Mouse (Mus musculus): Measurements from ENCODE around the gene Hps1.
"Not testable (repeated sequence)": the region's sequence is repeated elsewhere in the genome, so short reads cannot be mapped to it uniquely, and the experiment has no call there.

The Hps1 gene

DNA sequence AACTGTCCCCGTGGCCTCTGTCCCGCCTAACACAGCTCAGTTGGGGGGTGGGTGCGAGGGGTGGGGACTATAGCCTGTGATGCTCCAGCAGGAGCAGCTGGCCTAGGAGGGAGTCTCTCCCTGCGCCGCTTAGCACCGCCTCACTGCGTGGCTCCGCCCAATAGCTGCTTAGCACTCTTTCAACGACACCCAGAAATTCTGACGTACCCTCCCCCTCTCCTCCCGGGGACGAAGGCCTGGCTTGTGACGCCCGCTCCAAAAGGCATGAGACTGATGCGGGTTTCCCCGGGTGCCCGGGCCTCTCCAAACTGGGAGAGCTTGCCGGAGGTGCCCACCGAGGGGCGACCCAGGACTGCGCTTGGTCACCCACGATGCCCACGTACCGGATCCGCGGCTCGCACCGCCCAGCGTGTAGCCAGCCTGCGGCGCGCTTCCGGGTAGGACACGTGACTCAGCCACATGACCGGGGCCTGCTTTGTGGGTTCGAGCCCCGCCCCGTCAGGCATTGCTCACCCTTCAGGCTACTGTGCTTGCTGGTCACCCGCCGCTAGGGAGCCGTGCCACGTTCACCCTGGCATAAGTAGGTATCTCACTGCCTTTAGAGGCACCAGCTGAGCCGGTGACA, at the start of gene Hps1:
TSS of gene Hps1 (minus strand) at position 448 of the 625 bp plus-strand sequence.
- peak; percentile 92 for DNase-seq

- DNase-seq, result no peak
Measured at GRCm38 (mm10) chr19:42829196-42829595, 49.4 kb upstream of the Hps1 start.

- no peak for DNase-seq
Measured at GRCm38 (mm10) chr19:42827843-42828242, 48.1 kb upstream of the Hps1 start.

DNA sequence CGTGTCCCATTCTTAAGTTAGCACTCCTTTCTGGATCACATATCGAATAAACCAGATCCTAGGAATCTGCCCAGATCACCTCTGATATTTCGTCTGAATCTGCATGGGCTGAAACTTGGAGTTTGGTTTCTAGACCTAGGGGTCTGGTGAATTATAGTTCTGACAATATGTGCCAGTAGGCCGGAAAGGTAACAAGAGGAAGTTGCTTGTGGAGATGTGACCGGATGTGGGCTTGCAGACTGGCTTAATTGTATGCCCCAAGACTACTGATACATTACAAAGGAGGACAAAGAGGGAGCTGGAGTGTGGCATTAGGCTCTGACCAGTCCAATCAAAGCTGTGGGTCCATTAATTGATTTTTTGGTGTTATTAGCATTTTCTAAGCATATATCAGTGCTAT, 40.3 kb upstream of the Hps1 start:
- no peak for DNase-seq

DNA sequence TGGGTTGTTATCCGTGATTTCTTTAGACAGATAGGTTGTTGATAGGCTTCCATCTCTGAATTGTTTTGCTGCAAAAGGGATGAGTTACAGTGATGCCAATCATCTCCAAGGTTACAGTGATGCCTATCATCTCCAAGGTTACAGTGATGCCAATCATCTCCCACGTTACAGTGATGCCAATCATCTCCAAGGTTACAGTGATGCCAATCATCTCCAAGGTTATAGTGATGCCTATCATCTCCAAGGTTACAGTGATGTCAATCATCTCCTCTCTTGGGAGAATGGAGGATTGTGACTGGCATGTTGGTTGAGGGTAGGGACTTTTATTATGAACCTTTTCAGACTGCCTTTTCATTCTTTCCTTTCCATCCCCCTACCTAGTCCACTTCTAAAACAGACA, 38.0 kb upstream of the Hps1 start:
- DNase-seq, result no peak

- no peak for DNase-seq
Measured at GRCm38 (mm10) chr19:42816261-42816660, 36.5 kb upstream of the Hps1 start.

DNA sequence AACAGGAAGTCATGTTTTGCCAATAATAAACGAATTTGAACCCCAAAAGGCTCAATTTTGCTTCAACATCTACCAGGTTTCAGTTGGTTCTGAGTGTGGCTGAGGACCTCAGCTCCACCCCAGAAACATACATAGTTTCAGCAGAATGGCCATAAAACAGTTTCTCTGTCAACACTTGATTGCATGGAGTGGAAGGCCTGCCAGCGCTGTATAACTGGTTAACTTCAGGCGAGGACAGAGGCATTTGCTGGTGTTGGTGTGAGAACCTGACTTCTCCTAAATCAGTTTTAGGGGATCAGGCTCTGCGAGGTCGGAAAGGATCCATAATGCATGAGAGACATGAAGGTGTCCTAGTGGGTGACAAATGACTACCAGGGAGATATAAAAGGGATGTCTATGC, 30.4 kb upstream of the Hps1 start:
- no peak for DNase-seq

GRCm38 (mm10) chr19:42809491-42809890, 29.7 kb upstream of the Hps1 start:
- no peak for DNase-seq

GRCm38 (mm10) chr19:42797866-42798265, 18.1 kb upstream of the Hps1 start:
- no peak for DNase-seq

DNA sequence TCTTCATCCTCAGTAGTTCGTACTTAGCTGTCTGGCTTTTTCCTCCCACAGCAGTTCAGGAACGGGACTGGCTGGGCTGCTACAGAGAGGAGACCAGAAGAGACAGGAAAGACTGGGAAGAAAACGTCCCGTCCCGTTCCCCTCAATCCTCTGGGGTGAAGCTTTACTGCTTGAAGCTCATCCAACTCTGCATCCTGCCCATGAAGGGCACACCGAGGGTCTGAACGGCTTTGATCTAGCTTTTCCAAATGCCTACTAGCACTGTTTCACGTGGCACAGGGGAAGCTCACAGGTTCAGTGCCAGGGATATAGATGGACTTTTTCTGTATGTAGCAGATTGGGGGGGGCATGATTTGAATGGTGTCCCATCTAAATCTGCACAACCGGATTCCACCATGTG, 16.0 kb upstream of the Hps1 start:
- DNase-seq, result peak; percentile 27

- DNase-seq, result peak; percentile 93
Measured at GRCm38 (mm10) chr19:42794914-42795613, 15.3 kb upstream of the Hps1 start.

- peak; percentile 28 for DNase-seq
Measured at GRCm38 (mm10) chr19:42788311-42788710, 8.5 kb upstream of the Hps1 start.

DNA sequence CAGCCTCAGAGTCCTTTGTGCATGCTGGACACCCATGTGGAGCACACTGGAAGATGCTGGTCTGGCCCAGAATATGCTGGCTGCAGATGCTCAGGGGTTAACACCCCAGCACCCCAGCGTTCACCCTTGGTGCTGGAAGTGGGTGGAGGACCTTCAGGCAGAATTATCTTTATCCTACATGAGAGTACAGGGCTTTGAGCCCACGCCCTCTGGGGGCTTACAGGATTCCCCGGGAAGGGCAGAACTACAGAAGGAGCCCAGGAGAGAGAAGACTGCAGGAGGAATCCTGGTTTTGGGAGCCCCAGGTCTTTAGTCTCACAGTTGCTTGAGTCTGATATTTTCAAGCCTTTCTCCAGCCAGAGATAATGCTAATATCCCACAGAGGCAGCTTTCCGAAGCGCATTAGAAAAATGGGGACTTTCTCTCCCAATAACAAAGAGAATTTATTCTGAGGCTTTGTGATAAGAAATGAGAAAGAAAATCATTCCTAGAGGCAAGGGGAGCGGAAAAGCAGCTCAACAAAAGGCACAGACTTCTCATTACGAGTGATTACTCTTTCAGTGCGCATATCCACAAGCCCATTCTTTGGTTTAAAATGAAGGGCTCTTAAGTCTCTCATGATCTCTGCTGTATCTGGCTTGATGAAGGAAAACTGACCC, 5.9 kb upstream of the Hps1 start:
- no peak for DNase-seq

DNA sequence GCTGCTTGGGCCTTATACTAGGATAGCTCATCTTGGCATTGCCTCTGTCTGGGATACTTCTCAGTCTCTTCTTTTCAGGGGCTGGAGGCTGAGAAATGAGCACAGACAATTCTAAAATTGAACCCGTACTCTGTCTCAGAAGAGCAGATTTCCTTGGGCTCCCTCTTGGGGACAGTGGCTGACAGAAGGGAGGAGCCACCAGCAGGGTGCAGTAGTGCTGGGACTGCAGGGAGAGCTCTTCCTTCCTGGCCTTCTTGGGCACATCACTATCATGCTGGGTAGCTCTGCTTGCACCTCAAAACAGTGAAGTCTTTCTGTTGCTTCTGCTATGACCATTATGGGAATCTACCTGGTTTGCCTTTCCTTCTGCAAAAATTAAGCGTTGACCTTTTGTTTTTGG, 5.4 kb upstream of the Hps1 start:
- DNase-seq, result no peak

DNA sequence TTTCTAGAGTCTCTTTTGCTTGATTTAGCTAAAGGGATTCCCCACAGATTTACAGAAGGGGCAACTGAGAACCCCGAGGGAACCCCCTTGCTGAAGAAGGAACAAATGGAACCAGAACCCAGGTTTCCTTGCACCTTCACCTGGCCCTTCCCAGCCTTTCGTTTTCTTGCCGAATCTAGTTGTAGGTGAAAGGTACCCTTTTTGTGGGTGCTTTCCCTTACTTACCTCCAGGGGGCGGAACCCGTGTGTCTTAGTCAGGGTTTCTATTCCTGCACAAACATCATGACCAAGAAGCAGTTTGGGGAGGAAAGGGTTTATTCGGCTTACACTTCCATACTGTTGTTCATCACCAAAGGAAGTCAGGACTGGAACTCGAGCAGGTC, 369 bp upstream of the Hps1 start:
- not testable (repeated sequence) for DNase-seq

GRCm38 (mm10) chr19:42777801-42778200, 2.0 kb downstream of the Hps1 start:
- DNase-seq, result peak; percentile 61

- peak; percentile 53 for DNase-seq
Measured at GRCm38 (mm10) chr19:42776813-42777212, 3.0 kb downstream of the Hps1 start.

DNA sequence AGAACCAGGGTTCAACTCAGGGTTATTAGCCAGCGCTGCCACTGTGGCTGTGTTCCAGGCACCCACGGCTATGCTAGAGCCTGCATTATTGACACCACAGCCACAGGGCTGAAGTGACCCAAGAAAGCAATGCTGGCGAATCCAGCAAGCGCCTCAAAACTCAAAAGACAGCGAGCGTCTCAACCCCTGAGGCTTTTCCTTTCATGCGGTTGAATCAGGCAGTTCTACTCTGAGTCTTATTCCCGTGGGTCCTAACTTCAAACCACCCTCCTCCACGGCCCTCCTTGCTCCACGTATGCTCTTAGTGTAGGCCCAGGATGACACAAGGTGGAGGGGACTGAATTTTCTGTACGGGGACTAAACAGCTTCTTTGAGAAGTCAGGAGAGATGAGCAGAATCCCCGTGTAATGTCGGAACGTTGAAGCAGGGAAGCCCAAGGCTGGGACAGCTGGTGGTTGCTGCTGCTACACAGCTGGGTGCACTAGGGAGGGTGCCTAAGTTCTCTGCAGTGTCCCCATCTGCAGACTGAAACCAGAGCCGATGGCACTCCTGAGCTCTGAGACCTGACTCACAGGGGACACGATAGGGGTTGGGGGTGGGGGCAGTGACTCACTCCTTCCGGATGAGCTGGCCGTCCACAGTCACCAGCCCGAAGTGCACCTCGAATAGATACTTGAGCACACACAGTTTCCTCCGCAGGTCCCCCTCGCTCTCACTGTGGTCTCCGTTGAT, 9.5 kb downstream of the Hps1 start:
- no peak for DNase-seq

DNA sequence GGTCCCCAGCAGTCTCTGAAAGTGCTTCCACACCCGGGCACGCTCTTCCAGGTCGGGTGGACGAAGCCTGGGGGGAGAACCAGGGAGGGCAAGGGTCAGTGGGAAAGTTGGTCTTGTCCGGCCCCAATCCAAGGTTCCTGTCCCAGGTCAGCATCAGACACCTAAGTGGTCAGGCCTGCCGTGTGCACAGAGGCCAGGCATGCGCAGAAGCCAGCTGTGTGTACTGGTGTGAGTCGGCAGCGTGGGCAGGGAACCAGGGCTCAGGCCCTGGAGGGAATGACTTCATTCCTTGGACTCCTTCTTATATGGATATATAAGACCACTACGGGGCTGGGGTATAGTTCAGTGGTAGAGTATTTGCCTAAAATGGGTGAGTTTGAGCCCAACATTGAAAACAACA, 10.1 kb downstream of the Hps1 start:
- DNase-seq, result no peak

DNA sequence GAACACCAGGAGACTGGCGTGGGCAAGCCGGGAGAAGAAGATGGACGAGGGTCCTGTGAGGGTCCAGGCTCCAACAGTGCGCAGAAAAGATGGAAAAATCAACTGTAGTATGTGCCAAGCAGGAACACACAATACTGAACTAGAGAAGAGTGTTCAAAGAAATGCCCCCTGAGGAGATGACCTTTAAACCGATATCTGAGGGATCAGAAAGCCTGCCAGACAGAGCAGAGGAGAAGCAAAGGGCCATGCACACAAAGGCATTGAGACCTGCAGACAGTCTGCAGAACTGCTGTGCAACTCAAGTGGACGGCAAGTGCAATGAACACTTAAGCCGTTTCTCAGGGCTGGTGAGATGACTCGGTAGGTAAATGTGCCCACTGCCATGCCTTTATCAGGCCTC, 12.4 kb downstream of the Hps1 start:
- DNase-seq, result no peak

DNA sequence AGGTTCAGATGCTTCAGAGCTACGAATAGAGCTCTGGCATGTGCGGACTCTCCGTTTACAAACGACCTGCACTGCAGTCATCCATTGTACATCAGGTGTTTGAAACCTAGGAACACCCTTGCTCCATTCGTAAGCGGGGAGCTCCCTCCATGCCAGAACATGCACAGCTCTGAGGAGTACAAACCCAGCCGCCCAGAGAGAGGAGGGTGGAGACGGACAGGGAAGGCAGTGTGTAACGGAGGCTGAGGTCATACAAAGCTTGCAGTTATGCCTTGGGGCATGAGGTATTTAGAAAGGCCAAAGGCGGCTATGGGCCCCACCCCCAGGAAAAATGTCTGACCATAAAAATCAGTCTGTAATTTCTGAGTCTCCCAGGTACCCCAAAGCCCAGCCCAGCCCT, 15.4 kb downstream of the Hps1 start:
- DNase-seq, result no peak

DNA sequence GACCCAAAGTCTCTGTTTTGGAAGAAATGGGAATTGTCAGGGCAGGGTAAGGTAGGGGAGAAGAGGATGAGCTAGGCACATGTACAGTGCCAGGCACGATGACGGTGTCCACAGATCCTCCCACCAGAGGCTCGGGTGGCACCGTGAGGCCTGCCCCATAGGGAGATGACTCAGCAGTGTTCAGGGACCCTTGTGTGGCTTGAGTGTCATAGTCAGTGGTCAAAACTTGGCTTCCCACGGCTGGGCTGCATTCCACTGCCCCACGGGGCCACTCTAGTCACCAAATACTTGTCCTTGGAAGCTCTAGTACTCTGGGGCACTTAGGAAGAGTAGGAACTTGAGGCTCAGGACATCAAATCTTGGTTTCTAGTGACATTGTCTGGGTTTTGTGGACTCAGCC, 23.1 kb downstream of the Hps1 start:
- no peak for DNase-seq

DNA sequence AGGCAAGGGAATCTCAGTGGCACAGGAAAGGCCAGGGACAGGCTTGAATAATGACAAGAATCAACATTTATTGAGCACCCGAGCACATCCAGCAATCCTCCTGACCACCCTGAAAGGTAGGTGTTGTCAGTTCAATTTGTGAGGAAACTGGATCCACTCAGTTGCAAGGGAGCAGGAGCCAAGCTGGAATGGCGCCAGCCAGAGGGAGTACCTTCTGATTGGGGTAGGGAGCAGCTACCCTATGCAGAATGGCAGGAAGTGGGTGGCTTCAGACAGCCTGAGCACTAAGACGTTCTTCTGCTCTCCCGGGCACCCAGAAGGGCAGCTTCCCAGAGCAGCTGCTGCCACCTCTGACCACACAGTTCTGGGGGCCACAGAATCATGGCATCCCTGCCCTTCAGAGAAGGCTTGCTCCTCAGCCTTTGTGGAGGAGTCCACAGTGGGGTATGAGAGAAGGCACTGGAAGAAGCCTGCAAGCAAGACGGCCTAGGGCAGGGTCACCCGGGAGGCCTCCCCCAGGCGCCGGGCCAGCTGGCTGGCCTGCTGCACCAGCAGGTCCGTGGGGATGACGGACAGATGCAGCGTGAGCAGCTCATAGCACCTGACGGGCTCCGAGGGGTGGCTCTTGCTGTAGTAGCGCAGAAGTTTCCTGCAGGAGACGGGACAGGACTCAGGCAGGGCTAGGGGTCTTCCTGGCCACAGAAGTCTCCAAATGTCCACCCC, 24.5 kb downstream of the Hps1 start:
- DNase-seq, result peak; percentile 68

All from kidney, postnatal 10 days (tissue).